Mouse (Mus musculus) ES-E14 (cell line): Measurements from ENCODE around the gene Tpcn2. TPM values are rescaled to one million over a fixed set of nuclear protein-coding genes. Genes with fewer than 3 reads are reported as not detected.

ENCODE experiments used
- DNase-seq: peaks from one replicate; pipeline ENCODE4 v3.0.0-alpha.2; 2013; ENCODE audit warnings: low read depth, low spot score
- H3K27ac ChIP-seq: 2 replicates; pipeline ENCODE4 v1.5.1; 2012; ENCODE audit warnings: low read depth, mild to moderate bottlenecking, low read length, moderate library complexity, mixed read lengths; ENCODE audit not compliant: poor library complexity, insufficient read depth, severe bottlenecking
- H3K36me3 ChIP-seq: 2 replicates; pipeline ENCODE4 v1.6.1; 2012; ENCODE audit warnings: mild to moderate bottlenecking, low read length, moderate library complexity, mixed read lengths; ENCODE audit not compliant: control insufficient read depth, poor library complexity, insufficient read depth, severe bottlenecking
- H3K4me1 ChIP-seq, 2 experiments: fragments of 150-350 bp in 1 of 2; sonication (generic) in 1 of 2; 2 replicates each; pipeline ENCODE4 v1.6.1; 2012; ENCODE audit warnings: low read length in 2 of 2, mild to moderate bottlenecking in 1 of 2, mixed read lengths in 1 of 2; ENCODE audit not compliant: control insufficient read depth in 2 of 2, insufficient read depth in 2 of 2, poor library complexity in 1 of 2
- H3K4me3 ChIP-seq, 2 experiments: fragments of 150-350 bp in 1 of 2; sonication (generic) in 1 of 2; 2 replicates each; pipeline ENCODE4 v1.5.1; 2012; ENCODE audit warnings: low read length in 2 of 2, low read depth in 1 of 2, mild to moderate bottlenecking in 1 of 2, mixed read lengths in 1 of 2; ENCODE audit not compliant: insufficient read depth in 1 of 2, poor library complexity in 1 of 2, severe bottlenecking in 1 of 2
- H3K9ac ChIP-seq: 2 replicates; pipeline ENCODE4 v1.6.1; 2012; ENCODE audit warnings: low read depth, mild to moderate bottlenecking, low read length, mixed read lengths; ENCODE audit not compliant: poor library complexity, insufficient read depth, severe bottlenecking
- H3K9me3 ChIP-seq: fragments of 150-350 bp; sonication (generic); 2 replicates; pipeline ENCODE4 v1.6.1; 2012; ENCODE audit warnings: low read depth, mild to moderate bottlenecking, low read length; ENCODE audit not compliant: control insufficient read depth, insufficient read depth
- CHD2 ChIP-seq: IDR thresholded peaks from 2 replicates; pipeline ENCODE4 v1.6.1; 2014; ENCODE audit warnings: mild to moderate bottlenecking, low read depth, low read length, inconsistent platforms
- HCFC1 ChIP-seq: IDR thresholded peaks from 2 replicates; pipeline ENCODE4 v1.6.1; 2012; ENCODE audit warnings: low read length, inconsistent platforms, borderline replicate concordance; ENCODE audit not compliant: insufficient read depth
- MAFK ChIP-seq: IDR thresholded peaks from 2 replicates; pipeline ENCODE4 v1.6.1; 2014; ENCODE audit warnings: mild to moderate bottlenecking, low read depth, low read length, inconsistent platforms; ENCODE audit not compliant: insufficient read depth
- ZC3H11A ChIP-seq: IDR thresholded peaks from 2 replicates; pipeline ENCODE4 v1.6.1; 2012; ENCODE audit warnings: low read depth, mild to moderate bottlenecking, inconsistent platforms, low read length, borderline replicate concordance
- ZNF384 ChIP-seq: IDR thresholded peaks from 2 replicates; pipeline ENCODE4 v1.6.1; 2012; ENCODE audit warnings: low read depth, low read length, inconsistent platforms
- in situ Hi-C, 2 experiments: fragments of 600-800 bp; cut with MboI; formaldehyde crosslinking; loops; one replicate each; pipeline ENCODE4 v1.15.1; 2025; ENCODE audit warnings: low sequenced_read_pairs in 2 of 2, inconsistent platforms in 1 of 2; ENCODE audit not compliant: unreplicated experiment in 2 of 2
- total RNA-seq: library from RNA; depleted of rRNA; stranded (reverse); fragments of 300-350 nt; gene quantifications from 2 replicates; pipeline ENCODE4 v1.2.3, GENCODE M21; 2012

Gene Tpcn2
- total RNA-seq, 1 experiment: 10.1 TPM

GRCm38 (mm10) chr7:145301341-145302005 is 17.7 kb upstream of the Tpcn2 start:
- H3K36me3 ChIP-seq: no peaks in the 10 kb centered on the region
- H3K9ac ChIP-seq: no peak overlapping the region
- H3K9me3 ChIP-seq: no peaks in the 10 kb centered on the region
- H3K27ac ChIP-seq: no peak overlapping the region
- no peak for DNase-seq
- H3K4me1 ChIP-seq: peaks cover 0 to 4% of the 10 kb centered on the region in 2 experiments; a peak in 1 of 4 replicates
- no peak for TF ChIP-seq ZNF384
- TF ChIP-seq HCFC1: no peak
- no peak for TF ChIP-seq MAFK
- TF ChIP-seq CHD2: no peak
- no peak for TF ChIP-seq ZC3H11A
- in situ Hi-C loops: no loop called here
- no peak overlapping the region for H3K4me3 ChIP-seq

GRCm38 (mm10) chr7:145301008-145301340 is 17.2 kb upstream of the Tpcn2 start:
- Histone ChIP-seq H3K27ac (no peak overlapping the region), H3K36me3 (no peaks in the 10 kb centered on the region), H3K4me1 (peaks cover 0 to 4% of the 10 kb centered on the region in 2 experiments; a peak in 1 of 4 replicates), H3K9me3 (no peaks in the 10 kb centered on the region), H3K4me3 (no peak overlapping the region), H3K9ac (no peak overlapping the region)
- in situ Hi-C loops: no loop called here
- TF ChIP-seq ZNF384 (no peak), HCFC1 (no peak), MAFK (no peak), CHD2 (no peak), ZC3H11A (no peak)
- no peak for DNase-seq

- H3K9me3 ChIP-seq: no peaks in the 10 kb centered on the region
- H3K4me3 ChIP-seq: no peak within 1 kb of the TSS
- H3K9ac ChIP-seq: no peak within 1 kb of the TSS
- TF ChIP-seq CHD2 (no peak), ZC3H11A (no peak), ZNF384 (no peak), MAFK (no peak), HCFC1 (no peak)
- in situ Hi-C loops: no loop called here
- DNase-seq: no peak
- H3K4me1 ChIP-seq: peaks cover 0 to 4% of the 10 kb centered on the region in 2 experiments; a peak in 1 of 4 replicates
- no peak within 1 kb of the TSS for H3K27ac ChIP-seq
- H3K36me3 ChIP-seq: no peaks in the 10 kb centered on the region
These were observed 16.7 kb upstream of the Tpcn2 start, which contains the start of gene Mrgprf for GRCm38 (mm10) chr7:145300321-145301007. Gene Mrgprf (plus strand): TSS chr7:145300828.

DNA sequence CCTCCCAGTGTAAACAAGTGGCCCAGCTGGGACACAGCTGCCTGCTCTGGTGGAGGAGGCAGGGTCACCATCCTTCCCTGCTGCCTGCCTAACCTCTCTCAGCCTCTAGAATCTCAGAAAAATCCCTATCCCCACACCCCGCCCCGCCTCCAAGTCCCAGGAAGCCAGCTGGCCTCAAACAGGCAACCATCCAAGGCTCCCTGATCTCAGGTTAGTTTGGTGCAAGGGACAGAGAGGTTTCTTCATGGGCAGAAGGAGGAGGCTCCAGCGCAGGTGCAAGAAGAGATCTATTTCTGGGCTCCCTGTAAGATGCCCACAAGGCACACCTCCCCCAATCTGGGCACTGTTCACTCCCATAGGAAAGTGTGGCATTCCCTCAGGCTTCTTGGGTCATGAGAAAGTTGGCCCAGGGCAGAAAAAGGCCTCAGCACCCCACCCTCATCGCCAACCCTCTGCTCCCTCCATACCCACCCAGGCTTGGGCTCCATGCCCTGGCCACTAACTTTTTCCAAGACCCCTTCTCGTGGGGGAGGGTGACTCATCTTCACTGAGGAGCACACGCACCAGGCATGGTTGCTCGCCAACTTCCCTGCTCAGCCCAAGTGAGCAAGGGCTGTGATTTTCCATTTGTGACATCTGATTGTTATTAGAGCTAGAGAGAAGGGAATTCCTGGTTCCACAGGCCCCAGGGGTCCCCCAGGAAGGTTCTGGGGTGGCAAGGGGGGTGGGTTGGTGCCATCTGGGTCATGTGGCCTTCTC is 15.9 kb upstream of the Tpcn2 start:
- H3K36me3 ChIP-seq: no peaks in the 10 kb centered on the region

More for the DNA sequence above, 15.9 kb upstream of the Tpcn2 start:
- Histone ChIP-seq H3K9me3 (no peaks in the 10 kb centered on the region), H3K4me3 (no peak overlapping the region), H3K9ac (no peak overlapping the region), H3K27ac (no peak overlapping the region), H3K4me1 (peaks cover 0 to 4% of the 10 kb centered on the region in 2 experiments; a peak in 1 of 4 replicates)
- TF ChIP-seq ZC3H11A (no peak), HCFC1 (no peak), MAFK (no peak), CHD2 (no peak), ZNF384 (no peak)
- in situ Hi-C loops: no loop called here
- DNase-seq: no peak
